Mouse (Mus musculus): ENCODE data around the gene Atg16l1.

The Atg16l1 gene

DNA sequence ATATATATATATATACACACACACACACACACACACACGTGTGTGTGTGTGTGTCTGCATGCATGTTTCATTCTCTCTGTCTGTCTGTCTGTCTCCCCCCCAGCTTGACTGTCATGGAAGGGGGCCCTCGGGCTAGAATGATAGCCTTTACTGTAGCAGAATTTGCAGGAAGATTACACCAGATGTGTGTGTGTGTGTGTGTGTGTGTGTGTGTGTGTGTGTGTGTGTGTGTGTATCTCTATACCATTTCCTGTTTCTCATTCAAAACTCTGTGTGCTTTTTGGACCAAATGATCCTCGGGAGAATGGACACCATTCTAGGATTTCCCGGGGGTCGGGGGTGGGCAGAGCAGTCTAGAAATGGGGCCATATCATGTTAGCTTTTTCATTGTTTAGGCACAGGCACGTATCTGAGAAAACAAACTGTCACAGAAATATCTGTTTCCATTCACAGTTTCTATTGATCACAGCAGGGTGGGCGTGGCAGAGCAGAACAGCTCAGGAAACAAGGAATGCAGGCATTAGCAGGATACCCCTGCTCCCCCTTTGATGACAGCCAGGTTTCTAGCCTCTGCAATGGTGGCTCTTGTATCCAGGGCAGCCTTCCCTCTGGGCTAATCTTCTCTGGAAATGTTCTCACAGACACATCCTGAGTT lies 73.4 kb downstream of the Atg16l1 start:
- in situ Hi-C loops (cut with MboI, MseI), result no loop called here

DNA sequence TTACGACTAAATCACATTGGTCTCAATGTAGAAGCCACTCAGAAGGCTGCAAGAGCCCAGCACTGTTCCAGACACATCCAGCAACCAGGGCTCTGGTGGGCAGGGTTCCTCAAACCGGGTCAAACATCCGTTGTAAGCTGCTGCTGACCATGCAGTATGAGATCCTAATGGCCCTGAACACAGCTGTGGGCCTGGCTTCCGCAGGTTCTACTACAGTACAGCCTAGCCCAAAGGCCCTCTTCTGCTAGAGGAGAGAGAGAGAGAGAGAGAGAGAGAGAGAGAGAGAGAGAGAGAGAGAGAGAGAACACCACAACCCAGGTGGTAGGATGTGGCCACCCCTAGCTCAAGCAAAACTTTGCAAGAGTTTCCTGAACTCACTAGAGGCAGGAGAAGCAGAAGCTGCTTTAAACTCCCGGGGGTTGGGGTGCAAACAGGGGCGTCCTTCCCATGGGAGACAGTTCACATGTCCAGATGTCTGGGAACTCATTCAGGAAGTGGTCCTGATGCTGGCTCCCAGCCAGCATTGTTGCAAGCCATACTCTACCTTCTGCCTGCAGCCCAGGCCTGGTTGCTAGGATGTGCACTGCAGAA lies 74.0 kb downstream of the Atg16l1 start:
- in situ Hi-C loops (cut with MboI, MseI), result no loop called here

DNA sequence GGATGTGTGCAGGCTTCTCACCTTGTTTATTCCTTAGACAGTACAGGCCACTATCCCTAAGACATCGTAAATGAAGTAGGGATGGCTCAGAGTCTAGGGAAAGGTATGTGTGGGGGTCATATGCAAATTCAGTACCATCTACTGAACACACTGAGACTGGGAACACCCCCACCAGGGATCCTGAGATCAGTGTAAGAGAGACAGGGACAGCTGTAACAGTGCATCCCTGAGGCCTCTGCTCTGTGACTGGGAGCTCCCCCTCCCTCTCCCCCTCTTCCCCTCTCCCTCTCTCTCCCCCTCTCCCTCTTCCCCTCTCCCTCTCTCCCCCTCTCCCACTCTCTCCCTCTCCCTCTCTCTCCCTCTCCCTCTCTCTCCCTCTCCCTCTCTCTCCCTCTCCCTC lies 80.8 kb downstream of the Atg16l1 start:
- in situ Hi-C loops (cut with MboI, MseI), result no loop called here

DNA sequence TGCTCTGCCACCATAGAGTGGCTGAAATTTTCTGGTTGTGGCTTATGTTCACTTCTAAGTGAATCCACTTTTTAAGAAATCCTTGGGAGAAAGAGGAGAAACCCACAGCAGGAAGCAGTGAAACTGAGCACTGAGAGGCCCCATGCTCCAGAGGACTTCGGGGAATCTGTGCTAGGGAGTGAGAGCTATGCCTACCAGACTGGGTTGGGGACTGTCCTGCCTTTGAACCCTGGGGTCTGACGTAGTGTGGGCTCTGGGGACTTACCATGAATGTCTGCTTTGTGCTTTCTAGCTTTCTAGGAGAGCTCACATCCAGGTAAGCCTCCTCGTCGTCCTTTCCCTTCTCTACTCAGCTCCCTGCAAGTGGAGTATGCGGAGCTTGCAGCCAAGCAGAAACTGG lies 81.3 kb downstream of the Atg16l1 start:
- in situ Hi-C loops (cut with MboI, MseI), result no loop called here

DNA sequence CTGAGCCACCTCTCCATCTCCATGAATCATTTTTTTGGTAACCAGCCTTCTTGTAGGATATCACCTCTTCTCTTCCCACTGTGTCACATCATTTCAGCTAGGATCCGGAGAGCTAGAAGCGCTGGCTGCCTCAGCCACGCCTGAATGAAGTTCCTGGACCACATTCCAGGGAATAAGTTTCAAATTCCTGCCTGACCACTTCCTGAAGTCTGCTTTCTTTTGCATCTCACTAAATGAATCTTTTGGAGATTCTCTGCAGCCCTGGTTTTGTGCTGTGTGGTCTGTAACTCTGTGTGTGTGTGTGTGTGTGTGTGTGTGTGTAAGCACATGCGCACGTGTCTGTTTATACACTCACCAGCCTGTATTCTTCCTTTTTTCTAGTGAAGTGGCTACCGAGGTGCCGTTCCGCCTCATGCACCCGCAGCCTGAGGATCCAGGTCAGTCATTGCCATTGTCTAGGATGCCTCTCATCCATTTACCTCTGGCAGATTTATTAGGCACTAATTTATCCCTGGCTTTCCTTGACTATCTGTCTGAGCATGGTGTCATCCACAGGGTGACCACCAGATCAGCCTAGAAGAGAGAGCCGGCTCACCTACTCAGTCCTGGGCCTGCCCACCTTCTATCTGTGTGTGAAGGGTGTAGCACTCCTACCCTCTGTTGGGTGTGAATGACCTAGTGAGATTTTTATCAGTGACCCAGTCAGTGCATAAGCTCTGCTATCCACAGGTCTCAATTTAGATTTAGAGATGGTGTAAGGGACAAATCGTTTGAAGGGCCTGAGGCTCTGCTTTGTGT lies 84.9 kb downstream of the Atg16l1 start:
- in situ Hi-C loops (cut with MboI, MseI), result no loop called here

All from T-helper 2 cell (primary cell).